Mouse (Mus musculus) inflammation-experienced regulatory T-cells (primary cell): Measurements from ENCODE around the gene Rhoc. TPM values are rescaled to one million over a fixed set of nuclear protein-coding genes. Genes with fewer than 3 reads are reported as not detected.

Source experiments
- polyA plus RNA-seq, 2 experiments: library from polyadenylated mRNA; unstranded; fragments of 100-300 nt; shearing (Covaris generic); gene quantifications; one replicate each; pipeline ENCODE4 v1.2.1; 2017

Gene Rhoc
- polyA plus RNA-seq, result 10 to 100 TPM; 13.3 to 13.6 TPM

DNA sequence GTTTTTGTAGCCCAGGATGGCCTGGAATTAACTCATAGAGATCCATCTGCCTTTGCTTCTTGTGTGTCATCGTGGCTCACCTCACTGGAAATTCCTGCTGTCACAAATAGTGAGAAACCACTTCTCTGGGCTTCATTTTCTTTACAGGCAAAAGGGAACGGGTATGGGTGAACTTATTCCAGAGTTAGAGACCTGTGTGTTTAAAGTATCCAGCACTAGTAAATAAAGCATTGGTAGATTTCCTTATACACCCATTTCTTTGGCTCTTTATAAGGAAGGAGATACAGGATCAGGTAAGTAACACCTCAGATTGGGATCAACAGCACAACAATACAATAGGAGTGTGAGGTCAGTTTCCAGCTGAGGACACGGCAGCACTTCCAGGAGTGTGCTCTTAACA is at the start of gene Rhoc:
TSS of gene Rhoc (plus strand) at position 301 of the 400 bp plus-strand sequence.

DNA sequence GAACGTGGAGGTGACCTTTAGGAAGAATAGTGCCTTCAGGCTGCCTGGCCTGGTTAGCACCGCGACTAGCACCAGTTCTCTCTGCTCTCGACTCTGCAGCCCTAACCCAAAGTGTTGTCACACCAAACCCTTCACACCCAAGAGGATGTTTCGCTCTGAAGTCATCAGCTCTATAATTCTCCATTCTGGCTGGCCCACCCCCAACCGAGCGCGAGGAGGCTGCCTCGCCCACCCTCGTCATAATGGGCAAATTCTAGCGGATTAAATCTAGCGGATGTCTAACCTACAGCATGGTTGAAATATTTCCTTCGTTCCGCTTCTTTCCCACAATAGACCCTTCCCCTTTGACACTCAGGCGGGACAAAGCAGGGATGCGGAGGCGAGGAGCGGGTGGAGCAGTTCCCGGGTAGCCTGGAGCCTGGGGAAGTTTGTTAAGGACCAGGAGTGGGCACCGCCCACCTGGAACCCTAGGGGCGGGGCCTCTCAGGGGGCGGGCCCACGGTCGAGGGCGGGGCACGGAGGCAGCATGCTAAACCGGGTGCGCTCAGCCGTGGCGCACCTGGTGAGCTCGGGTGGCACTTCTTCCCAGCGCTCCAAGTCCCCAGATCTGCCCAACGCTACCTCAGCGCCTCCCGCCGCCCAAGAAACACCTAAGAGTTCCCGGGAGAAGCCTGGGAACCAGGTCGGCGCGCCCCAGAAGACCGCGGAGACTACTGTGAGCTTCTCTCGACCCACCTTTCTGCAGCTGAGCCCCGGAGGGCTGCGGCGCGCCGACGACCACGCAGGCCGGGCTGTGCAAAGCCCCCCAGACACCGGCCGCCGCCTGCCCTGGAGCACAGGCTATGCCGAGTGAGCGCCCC is 7.4 kb upstream of the Rhoc start, which contains the start of gene Ppm1j:
TSS of gene Ppm1j (plus strand) at position 496 of the 860 bp plus-strand sequence.

DNA sequence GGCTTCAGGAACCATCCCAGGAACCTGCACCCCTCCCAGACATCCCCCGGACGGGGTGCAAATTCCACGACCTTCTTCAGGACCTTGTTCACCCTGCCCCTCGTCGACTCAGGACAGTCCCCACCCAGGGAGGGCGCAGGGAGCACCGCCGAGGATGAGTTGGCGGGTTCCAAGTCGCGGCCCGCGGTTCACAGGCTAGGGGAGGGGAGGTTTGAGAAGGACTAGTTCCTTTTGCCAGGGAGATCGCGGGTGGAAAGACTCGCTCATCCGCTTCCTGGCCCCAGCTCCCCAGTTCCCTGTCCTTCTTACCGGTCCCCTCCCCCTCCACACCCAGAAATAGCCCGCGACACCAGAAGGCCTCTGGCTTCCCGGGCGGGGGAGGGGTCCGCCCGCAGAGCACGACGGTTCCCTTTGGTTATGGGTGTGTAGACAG is 6.7 kb upstream of the Rhoc start, which contains the start of gene Fam19a3:
TSS of gene Fam19a3 (minus strand) at position 370 of the 433 bp plus-strand sequence.

DNA sequence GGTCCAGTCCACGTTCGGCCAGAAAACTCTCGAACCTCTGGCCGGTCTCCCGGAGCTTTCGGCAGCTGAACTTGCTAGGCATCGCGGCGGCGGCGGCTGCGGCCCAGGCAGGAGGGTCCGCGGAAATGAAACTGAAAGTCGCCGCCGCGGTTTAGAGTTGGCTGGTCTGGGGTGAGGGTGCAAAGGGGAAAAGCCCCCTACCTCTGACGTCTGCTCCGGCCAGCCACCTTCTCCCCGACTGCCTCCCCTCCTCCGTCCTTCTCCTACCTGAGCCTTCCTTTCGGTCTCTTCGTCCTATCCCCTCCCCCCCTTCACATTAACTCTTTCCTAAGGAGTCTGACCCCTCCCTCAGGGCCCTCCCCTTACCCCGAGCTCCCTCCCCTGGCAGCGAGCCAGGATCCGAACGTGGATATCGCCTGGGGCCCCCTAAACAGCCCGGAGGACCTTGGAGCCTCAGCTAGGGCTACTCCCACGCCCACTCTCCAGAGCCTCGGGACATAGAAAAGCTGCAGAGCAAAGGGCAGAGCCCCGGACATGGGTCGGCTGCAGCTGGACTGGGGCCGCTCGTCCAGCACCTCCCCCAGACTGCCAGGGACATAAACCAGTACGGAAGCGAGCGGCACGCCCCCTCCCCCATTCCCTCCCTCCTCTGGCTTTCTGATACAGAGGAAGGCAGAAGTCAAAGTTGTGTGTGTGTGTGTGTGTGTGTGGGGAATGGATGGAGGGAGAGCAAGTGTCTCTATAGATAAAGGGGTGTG is 30.0 kb downstream of the Rhoc start, which contains the start of gene Mov10:
TSS of gene Mov10 (minus strand) at position 573 of the 758 bp plus-strand sequence.

Other genes with a start within 250 kb of the Rhoc start
- 10 to 100 TPM; 18.7 to 21.4 TPM for gene Slc16a1, start 149.7 kb upstream of the Rhoc start, polyA plus RNA-seq
- gene Ppm1j, start 7.3 kb upstream of the Rhoc start, polyA plus RNA-seq, result 10 to 100 TPM; 63.9 to 68.3 TPM
- gene Fam19a3, start 6.5 kb upstream of the Rhoc start, polyA plus RNA-seq, result 1 to 10 TPM; 1.6 to 3.6 TPM
- 10 to 100 TPM; 33.0 to 43.4 TPM for gene Mov10, start 30.2 kb downstream of the Rhoc start, polyA plus RNA-seq
- 10 to 100 TPM; 45.8 to 57.4 TPM for gene St7l, start 75.6 kb downstream of the Rhoc start, polyA plus RNA-seq
- 100 to 1,000 TPM; 426 to 482 TPM for gene Capza1, start 76.1 kb downstream of the Rhoc start, polyA plus RNA-seq
- under 1 TPM; 0.17 to 0.82 TPM for gene Wnt2b, start 173.5 kb downstream of the Rhoc start, polyA plus RNA-seq